Mouse (Mus musculus) intestine, embryonic 16.5 days (tissue): ENCODE measurements around the gene Pradc1. TPM values are rescaled to one million over a fixed set of nuclear protein-coding genes. Genes with fewer than 3 reads are reported as not detected.

Experiments used
- ATAC-seq: fragments of 200-750 bp; cut with Nextera tagmentation; 2 replicates; pipeline ENCODE4 v1.8.0; 2017; ENCODE audit warnings: moderate TSS enrichment, moderate library complexity
- H3K27ac ChIP-seq: fragments of 300-500 bp; sonication (generic); 2 replicates; pipeline ENCODE4 v1.5.1; 2014; ENCODE audit warnings: mild to moderate bottlenecking, low read length
- H3K27me3 ChIP-seq: fragments of 300-500 bp; sonication (generic); replicated peaks from 2 replicates; pipeline ENCODE4 v1.6.1; 2014; ENCODE audit warnings: low read length, control low read depth, mixed read lengths; ENCODE audit not compliant: control insufficient read depth, insufficient read depth
- H3K36me3 ChIP-seq: fragments of 300-500 bp; sonication (generic); 2 replicates; pipeline ENCODE4 v1.6.1; 2014; ENCODE audit warnings: low read length, control low read depth; ENCODE audit not compliant: control insufficient read depth, insufficient read depth
- H3K4me1 ChIP-seq: fragments of 300-500 bp; sonication (generic); 2 replicates; pipeline ENCODE4 v1.6.1; 2014; ENCODE audit warnings: low read length, control low read depth, mixed read lengths; ENCODE audit not compliant: control insufficient read depth, insufficient read depth
- H3K4me2 ChIP-seq: fragments of 300-500 bp; sonication (generic); 2 replicates; pipeline ENCODE4 v1.6.1; 2014; ENCODE audit warnings: low read depth, low read length, control low read depth
- H3K4me3 ChIP-seq: fragments of 300-500 bp; sonication (generic); 2 replicates; pipeline ENCODE4 v1.5.1; 2014; ENCODE audit warnings: mild to moderate bottlenecking, low read length
- H3K9ac ChIP-seq: fragments of 300-500 bp; sonication (generic); 2 replicates; pipeline ENCODE4 v1.6.1; 2014; ENCODE audit warnings: low read depth, low read length
- H3K9me3 ChIP-seq: fragments of 300-500 bp; sonication (generic); 2 replicates; pipeline ENCODE4 v1.6.1; 2016; ENCODE audit warnings: low read length, control low read depth; ENCODE audit not compliant: control insufficient read depth
- WGBS: fragments of 180-500 bp; shearing (Covaris S2); extraction: QIAGEN DNeasy Blood & Tissue Kit; methylation state at CpG from one replicate; pipeline ENCODE4 v1.1.7; 2014; 5-methylcytosine and 5-hydroxymethylcytosine counted together
- polyA plus RNA-seq: library from polyadenylated mRNA; unstranded; fragments of >200 nt; fragmentation: Nextera tagmentation; extraction: Ambion mirVana; gene quantifications from 2 replicates; pipeline ENCODE4 v1.2.1, GENCODE M21; 2015

Pradc1 gene
- polyA plus RNA-seq = 39.4 and 41.2 TPM in 2 replicates

GRCm38 (mm10) chr6:85451664-85452410 is at the start of gene Pradc1:
Pradc1 (minus strand) TSS chr6:85451970.
- peak; percentile 89 for ATAC-seq
- Histone ChIP-seq H3K27me3 (no peaks in the 10 kb centered on the region), H3K4me3 (peak within 1 kb of the TSS; percentile 55), H3K9me3 (no peaks in the 10 kb centered on the region), H3K9ac (peak within 1 kb of the TSS; percentile 81), H3K36me3 (no peaks in the 10 kb centered on the region), H3K4me2 (peak within 1 kb of the TSS; percentile 90), H3K4me1 (peaks cover 30% of the 10 kb centered on the region), H3K27ac (peak within 1 kb of the TSS; percentile 98)
- WGBS = under 1% methylated on average over 54 of the region's 54 CpGs

- 63% methylated on average over 1 of the region's 1 CpGs for WGBS
- H3K9me3 ChIP-seq = no peaks in the 10 kb centered on the region
- H3K4me3 ChIP-seq = no peak overlapping the region
- no peak overlapping the region for H3K4me2 ChIP-seq
- peaks cover 5% of the 10 kb centered on the region; the same call in 1 of the 2 replicates for H3K4me1 ChIP-seq
- H3K36me3 ChIP-seq = no peaks in the 10 kb centered on the region
- H3K27ac ChIP-seq = no peak overlapping the region
- H3K27me3 ChIP-seq = 0 out of 2 replicates have a peak, but pooled peaks cover 7% of the 10 kb centered on the region
- no peak for ATAC-seq
- H3K9ac ChIP-seq = no peak overlapping the region
Observed at GRCm38 (mm10) chr6:85500416-85500815, 48.6 kb upstream of the Pradc1 start.

GRCm38 (mm10) chr6:85498147-85498546 is 46.4 kb upstream of the Pradc1 start:
- Histone ChIP-seq H3K27me3 (no peaks in the 10 kb centered on the region), H3K27ac (no peak overlapping the region), H3K4me1 (peaks cover 5% of the 10 kb centered on the region; the same call in 1 of the 2 replicates), H3K36me3 (no peaks in the 10 kb centered on the region), H3K4me3 (no peak overlapping the region), H3K4me2 (no peak overlapping the region), H3K9me3 (no peaks in the 10 kb centered on the region), H3K9ac (no peak overlapping the region)
- no peak for ATAC-seq
- 59% methylated on average over 9 of the region's 9 CpGs for WGBS

GRCm38 (mm10) chr6:85496976-85497375 is 45.2 kb upstream of the Pradc1 start:
- H3K4me3 ChIP-seq = no peak overlapping the region
- H3K9me3 ChIP-seq = no peaks in the 10 kb centered on the region
- H3K4me1 ChIP-seq = no peaks in the 10 kb centered on the region
- no peak for ATAC-seq
- H3K9ac ChIP-seq = no peak overlapping the region
- H3K27ac ChIP-seq = no peak overlapping the region
- no peak overlapping the region for H3K4me2 ChIP-seq
- H3K36me3 ChIP-seq = no peaks in the 10 kb centered on the region
- no peaks in the 10 kb centered on the region for H3K27me3 ChIP-seq

- no peaks in the 10 kb centered on the region for H3K36me3 ChIP-seq
- WGBS = 90% methylated on average over 3 of the region's 3 CpGs
- ATAC-seq = no peak
- no peak overlapping the region for H3K4me3 ChIP-seq
- no peak overlapping the region for H3K9ac ChIP-seq
- H3K9me3 ChIP-seq = no peaks in the 10 kb centered on the region
- H3K4me1 ChIP-seq = no peaks in the 10 kb centered on the region
- no peak overlapping the region for H3K4me2 ChIP-seq
- H3K27ac ChIP-seq = no peak overlapping the region
- H3K27me3 ChIP-seq = no peaks in the 10 kb centered on the region
Observed at GRCm38 (mm10) chr6:85491606-85492005, 39.8 kb upstream of the Pradc1 start.

GRCm38 (mm10) chr6:85490252-85490651 is 38.5 kb upstream of the Pradc1 start:
- no peak for ATAC-seq
- 80% methylated on average over 4 of the region's 4 CpGs for WGBS
- Histone ChIP-seq H3K9me3 (no peaks in the 10 kb centered on the region), H3K4me2 (no peak overlapping the region), H3K36me3 (no peaks in the 10 kb centered on the region), H3K4me1 (no peaks in the 10 kb centered on the region), H3K27me3 (peaks cover 4% of the 10 kb centered on the region), H3K9ac (no peak overlapping the region), H3K27ac (no peak overlapping the region), H3K4me3 (no peak overlapping the region)

GRCm38 (mm10) chr6:85489717-85490116 is 37.9 kb upstream of the Pradc1 start:
- Histone ChIP-seq H3K9ac (no peak overlapping the region), H3K9me3 (no peaks in the 10 kb centered on the region), H3K27me3 (peaks cover 9% of the 10 kb centered on the region), H3K36me3 (no peaks in the 10 kb centered on the region), H3K27ac (no peak overlapping the region), H3K4me2 (no peak overlapping the region), H3K4me1 (no peaks in the 10 kb centered on the region; the same call in 1 of the 2 replicates), H3K4me3 (no peak overlapping the region)
- 60% methylated on average over 3 of the region's 3 CpGs for WGBS
- no peak for ATAC-seq

- Histone ChIP-seq H3K27me3 (peaks cover 21% of the 10 kb centered on the region), H3K9me3 (no peaks in the 10 kb centered on the region), H3K36me3 (no peaks in the 10 kb centered on the region), H3K27ac (no peak overlapping the region), H3K4me1 (peaks cover 11% of the 10 kb centered on the region), H3K9ac (no peak overlapping the region), H3K4me3 (no peak overlapping the region), H3K4me2 (no peak overlapping the region)
- no peak for ATAC-seq
- 68% methylated on average over 4 of the region's 4 CpGs for WGBS
Observed at GRCm38 (mm10) chr6:85488510-85488909, 36.7 kb upstream of the Pradc1 start.

GRCm38 (mm10) chr6:85485738-85486137 is 34.0 kb upstream of the Pradc1 start:
- Histone ChIP-seq H3K9ac (no peak overlapping the region), H3K27ac (no peak overlapping the region), H3K4me1 (peaks cover 11% of the 10 kb centered on the region), H3K36me3 (no peaks in the 10 kb centered on the region), H3K27me3 (peaks cover 28% of the 10 kb centered on the region), H3K4me2 (no peak overlapping the region), H3K4me3 (no peak overlapping the region), H3K9me3 (no peaks in the 10 kb centered on the region)
- WGBS = 70% methylated on average over 2 of the region's 2 CpGs
- no peak for ATAC-seq
